8 mouse cellular contexts compared by ENCODE assay signal in the genomic region with DNA sequence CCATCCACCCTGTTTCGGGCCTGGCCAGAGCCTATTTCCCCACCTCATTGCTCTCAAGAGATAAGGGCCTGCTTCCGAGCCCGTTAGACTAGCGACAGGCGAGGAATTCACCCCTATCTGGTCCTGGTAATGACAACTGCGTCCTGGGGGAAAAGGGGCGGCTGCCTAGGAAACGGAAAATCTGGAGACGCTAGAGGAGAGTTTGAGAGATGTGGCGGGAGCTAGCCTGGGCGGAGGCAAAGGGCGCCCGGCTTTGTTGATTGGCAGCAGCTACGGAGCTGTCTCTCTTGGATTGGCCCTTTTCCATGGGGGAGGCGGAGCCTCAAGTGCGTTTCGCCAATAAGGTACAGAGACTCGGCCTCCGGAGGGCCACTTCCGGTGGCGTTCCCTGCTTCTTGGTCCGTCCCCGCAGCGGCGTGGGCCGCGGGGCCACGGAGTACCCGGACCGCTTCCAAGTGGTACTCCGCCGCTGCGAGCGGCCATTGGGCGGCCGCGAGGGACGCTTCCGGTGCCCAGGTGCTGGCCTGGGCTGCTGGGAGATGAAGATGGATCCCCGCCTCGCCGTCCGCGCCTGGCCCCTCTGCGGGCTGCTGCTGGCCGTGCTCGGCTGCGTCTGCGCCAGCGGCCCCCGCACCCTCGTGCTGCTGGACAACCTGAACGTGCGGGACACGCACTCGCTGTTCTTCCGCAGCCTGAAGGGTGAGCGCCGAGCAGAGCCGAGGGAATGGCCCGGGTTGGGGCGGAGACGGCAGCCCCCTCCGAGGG. TPM values are rescaled to one million over a fixed set of nuclear protein-coding genes. Genes with fewer than 3 reads are reported as not detected.
DNase-seq lines count a peak whose midpoint lies in the region; ATAC-seq lines count a peak whose summit lies in the region.

Ddost (plus strand) TSS at position 391 of the 765 bp plus-strand sequence.

- peak; percentile 93 for ATAC-seq in megakaryocyte progenitor cell, adult 5-6 weeks (replicated peaks; ENCODE audit: poor library complexity)

- DNase-seq in adipocyte (ENCODE audit: low spot score), result peak; percentile 99
- peak; percentile 98 for DNase-seq in embryo, embryonic 10 days (ENCODE audit: low spot score)
- DNase-seq in gastrocnemius, postnatal 10 days, result peak; percentile 95
- DNase-seq in induced T-regulatory cell, adult 2 months (ENCODE audit: low read depth), result peak; percentile 99
- DNase-seq in left cerebral cortex, adult 9 months (ENCODE audit: low spot score in 2 of 2), result peak; percentile 96 to 99
- DNase-seq in right cerebral cortex, postnatal 14 days, result peak; percentile 97
- DNase-seq in urinary bladder, postnatal 36 days (ENCODE audit: low spot score in 2 of 2), result peak; percentile 97 to 98

RNA-seq across cellular contexts. Expression of gene Ddost, which starts in this region (rescaled TPM):
- 10 to 100 TPM; 74.4 to 82.9 TPM for total RNA-seq in gastrocnemius, postnatal 10 days (2021)
- total RNA-seq in megakaryocyte progenitor cell, adult 5-6 weeks (2015), result 303 and 328 TPM in 2 replicates
- total RNA-seq in megakaryocyte progenitor cell, adult 5-6 weeks (2017), result 225 and 240 TPM in 2 replicates

Comparison
In these comparisons a context has a peak if more than half of its experiments do, and no peak if none do; other contexts are left out.
1. Peak in every context shown above with its lines: DNase-seq and ATAC-seq.